Mouse (Mus musculus): ENCODE measurements at regions not wholly inside any gene's neighbourhood (a gene's known extent, or its start where the extent isn't known, plus 50 kb on each side); places are given as distances from the start of the nearest gene placed in this dataset.

GRCm38 (mm10) chr8:89501756-89502155 is 457.8 kb upstream of the Sall1 start:
- TF ChIP-seq CTCF (IDR thresholded peaks at IDR 0.05; ENCODE audit: low read depth, low read length) (no peak), POLR2A (IDR thresholded peaks at IDR 0.05; ENCODE audit: extremely low read depth, insufficient read depth, low read length) (no peak)
